Mouse (Mus musculus) G1E-ER4 (cell line): ENCODE data around the gene Srl. TPM values are rescaled to one million over a fixed set of nuclear protein-coding genes. Genes with fewer than 3 reads are reported as not detected.

Source experiments
- GATA1 ChIP-seq: IDR thresholded peaks from one replicate; pipeline ENCODE4 v1.8.0; 2012; ENCODE audit warnings: low read length, inconsistent platforms
- polyA plus RNA-seq: library from polyadenylated mRNA; stranded (reverse); fragments of >175 nt; gene quantifications from 2 replicates; pipeline ENCODE4 v1.2.3, GENCODE M21; 2012

The Srl gene
- polyA plus RNA-seq, 1 experiment: 2.1 TPM

DNA sequence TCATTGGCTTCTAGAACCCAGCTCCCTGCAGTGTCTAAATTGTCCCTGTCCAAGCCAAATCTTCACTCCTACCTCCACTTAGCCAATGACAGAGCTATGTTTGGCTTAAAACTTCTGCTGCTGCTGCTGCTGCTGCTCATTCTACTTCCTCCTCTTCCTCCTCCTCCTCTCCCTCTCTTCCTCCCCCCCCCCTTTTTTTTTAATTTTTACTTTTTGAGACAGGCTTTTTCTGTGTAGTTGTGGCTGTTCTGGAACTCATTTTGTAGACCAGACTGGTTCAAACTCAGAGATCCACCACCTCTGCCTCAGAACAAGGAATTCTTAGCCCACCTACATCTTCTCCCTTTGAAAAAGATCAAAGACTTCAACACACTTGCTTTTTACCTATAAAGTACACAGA, 39.0 kb downstream of the Srl start:
- TF ChIP-seq GATA1: no peak

DNA sequence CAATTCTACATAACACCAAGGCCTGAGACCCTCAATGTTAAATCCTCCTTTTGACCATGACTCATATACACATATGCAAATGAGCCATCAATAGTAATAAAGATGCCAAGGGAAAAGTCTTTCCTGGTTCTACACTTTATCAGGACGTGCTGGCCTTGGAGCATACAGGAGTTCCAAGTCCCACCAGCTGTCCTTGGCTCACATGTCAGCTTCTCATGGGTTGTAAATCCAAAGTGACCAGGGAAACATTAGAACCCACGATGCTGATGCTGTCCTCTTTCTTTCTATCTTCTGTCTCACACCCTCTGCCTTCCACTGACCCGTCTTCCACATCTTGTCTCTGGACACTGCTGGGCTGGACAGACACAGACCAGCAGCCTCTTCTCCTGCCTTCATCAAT, 39.9 kb downstream of the Srl start:
- no peak for TF ChIP-seq GATA1

DNA sequence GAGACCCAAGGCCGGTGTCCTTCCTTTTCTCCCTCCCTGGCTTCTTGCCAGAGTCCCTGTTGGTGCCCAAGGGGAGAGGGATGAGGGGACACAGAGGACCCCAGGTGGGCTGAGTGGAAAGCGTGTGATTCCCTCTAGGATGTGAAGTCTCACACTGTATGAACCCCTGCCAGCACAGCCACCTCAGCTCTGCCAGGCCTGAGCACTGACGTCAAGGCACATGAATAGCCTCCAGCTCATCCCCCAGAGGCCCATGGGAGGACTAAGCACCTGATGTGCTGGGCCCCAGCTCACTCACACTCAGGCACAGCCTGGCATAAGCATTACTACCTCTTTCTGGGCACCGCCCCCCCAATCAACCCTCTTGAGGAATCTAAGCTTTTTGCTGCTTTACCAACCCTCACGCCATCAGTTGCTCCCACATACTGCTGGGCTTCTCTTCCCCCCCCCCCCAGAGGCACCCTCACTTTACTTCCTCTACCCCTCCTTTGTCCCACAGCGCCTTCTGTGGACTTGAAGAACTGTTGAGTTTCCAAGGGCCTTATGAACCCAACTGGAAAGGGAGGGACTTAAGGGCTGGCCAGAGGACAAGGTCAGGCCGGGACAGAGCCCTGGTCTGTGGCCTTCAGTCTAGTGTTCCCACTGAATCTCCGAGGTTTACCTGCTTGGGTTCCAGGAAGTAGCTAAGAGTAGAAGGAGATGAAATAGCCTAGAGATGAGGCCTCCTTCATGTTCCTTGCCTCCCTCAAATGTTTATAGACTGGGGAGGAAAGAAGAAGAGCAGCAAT, 40.8 kb downstream of the Srl start:
- no peak for TF ChIP-seq GATA1

DNA sequence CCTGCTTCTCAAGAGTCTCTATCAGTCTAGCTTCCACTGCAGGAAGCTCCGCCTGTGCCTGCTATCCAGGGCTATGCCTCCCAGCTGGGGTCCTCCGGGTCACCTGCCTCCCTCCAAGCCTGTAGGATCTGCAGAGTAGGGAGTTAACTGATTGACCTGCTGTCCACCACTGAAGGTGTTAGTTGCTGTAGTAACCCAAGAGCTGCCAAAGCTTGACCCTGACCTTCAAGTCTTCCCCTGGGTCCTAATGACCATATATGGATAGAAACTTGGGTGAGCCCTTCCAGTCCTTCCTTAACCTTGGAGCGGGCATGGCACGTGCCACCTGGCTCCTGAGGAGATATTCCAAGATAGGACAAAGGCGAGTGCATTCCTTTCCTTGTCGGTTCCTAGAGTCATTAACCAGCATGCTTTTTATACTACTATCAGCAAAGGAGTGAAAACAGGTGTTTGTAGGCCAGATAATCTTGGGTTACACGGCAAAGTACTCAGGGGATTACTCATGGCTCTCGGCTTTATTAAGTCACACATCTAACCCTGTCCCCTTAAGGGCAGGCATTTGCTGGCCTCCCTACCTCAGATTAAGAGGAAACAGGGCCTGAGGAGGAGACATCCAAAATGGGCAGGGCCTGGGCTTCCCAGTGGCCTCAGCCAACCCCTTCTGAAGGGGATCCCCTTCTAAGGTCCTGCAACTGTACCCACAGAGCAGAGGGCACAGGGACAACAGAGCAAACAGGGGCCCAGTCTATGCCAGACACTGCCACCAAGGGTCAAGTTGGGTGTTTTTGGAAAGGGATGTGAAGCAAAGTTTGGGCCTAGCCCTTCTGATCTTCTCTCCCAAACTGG, 43.6 kb downstream of the Srl start:
- no peak for TF ChIP-seq GATA1

DNA sequence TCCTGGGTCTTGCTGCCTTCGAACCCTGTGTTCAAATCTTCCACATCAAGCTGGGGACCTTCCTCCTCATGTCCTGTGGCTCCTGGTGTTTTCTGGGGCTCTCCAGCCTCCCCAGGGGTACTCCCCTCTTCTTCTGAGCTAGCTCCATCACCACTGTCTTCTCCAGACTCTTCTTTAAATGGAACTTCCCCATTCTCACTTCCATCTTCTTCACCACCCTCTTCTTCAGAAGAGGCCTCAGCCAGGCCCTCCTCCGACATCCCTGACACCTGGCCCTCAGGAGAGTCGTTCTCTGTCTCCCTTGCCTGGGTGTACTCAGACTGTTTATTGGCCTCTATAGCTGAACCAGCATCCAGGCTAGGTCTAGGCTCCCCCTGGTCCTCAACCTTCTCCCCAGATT, 45.1 kb downstream of the Srl start:
- TF ChIP-seq GATA1: no peak

DNA sequence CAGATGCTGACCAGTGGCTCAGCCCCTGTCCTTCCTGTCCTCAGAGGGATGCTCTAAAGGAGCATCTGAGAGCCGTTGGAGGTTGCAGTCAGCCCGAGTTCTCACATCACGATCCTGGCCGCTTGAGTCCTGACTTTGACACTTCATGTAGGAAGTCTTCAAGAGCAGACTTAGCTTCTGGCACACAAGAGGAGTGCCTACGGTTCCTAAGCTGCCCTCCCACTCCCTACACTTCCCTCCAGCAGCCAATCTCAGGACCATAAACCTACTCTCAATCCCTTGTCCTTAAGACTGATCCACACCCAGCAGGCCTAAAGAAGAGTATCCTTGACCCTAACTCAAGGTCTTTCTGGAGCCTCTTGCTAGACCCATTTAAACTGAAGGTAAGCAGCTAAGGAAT, 45.8 kb downstream of the Srl start:
- no peak for TF ChIP-seq GATA1

DNA sequence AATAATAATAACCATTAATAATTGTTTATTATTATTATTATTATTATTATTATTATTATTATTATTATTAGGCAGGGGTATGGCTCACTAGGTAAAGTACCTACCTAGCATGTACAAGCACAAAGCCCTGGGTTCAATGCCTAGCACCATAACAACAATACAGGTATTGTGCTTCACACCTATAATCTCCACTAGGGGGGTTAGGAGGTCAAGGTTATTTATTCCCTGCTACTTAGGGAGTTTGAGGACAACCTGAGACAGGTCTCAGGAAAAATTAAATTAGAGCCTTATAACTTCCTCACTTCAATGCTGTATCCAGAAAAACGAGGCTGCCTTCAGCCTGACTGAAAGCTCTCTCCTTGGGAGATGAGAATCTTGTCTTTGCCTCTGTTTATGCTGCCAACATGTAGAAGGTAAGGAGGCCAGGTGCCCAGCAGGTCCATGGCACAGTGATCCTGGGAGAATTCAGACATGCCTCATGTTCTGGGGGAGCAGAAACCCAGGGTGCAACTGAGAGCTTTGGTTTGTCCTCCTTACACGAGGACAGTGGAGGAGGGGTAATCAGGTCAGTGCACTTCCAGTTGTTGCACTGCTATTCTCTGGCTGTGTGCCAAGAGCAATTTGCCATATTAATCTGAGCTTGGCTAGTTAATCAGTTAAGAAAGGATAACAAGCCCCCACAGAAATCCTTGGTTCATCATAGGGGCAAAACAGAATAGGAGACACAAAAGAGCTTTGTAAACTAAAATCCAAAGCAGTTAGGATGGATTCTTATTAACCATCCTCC, 48.6 kb downstream of the Srl start:
- no peak for TF ChIP-seq GATA1

DNA sequence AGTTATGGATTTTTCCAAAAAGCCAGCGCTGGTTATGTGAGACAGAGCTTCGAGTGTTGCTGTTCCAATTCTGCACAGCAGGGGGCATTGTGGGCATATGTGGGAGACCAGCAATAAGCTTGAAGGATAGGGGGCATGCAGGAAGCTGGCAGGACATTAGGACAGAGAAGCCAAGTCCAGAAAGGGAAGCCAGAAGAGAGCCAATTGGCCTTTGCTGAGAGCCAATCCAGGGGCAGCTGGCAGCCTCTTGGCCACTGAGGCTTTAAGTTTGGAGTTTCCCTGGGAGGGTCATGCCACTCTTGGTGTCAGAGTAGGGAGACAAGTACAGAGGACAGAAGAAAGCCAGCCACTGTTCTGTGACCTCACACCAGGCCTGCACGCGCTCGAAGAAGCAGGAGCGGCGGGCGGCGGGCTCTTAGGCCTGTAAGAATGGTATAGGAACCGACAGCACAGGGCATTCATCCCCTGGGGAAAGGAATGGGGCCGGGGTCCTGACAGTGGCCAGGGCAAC, 52.4 kb downstream of the Srl start:
- no peak for TF ChIP-seq GATA1

DNA sequence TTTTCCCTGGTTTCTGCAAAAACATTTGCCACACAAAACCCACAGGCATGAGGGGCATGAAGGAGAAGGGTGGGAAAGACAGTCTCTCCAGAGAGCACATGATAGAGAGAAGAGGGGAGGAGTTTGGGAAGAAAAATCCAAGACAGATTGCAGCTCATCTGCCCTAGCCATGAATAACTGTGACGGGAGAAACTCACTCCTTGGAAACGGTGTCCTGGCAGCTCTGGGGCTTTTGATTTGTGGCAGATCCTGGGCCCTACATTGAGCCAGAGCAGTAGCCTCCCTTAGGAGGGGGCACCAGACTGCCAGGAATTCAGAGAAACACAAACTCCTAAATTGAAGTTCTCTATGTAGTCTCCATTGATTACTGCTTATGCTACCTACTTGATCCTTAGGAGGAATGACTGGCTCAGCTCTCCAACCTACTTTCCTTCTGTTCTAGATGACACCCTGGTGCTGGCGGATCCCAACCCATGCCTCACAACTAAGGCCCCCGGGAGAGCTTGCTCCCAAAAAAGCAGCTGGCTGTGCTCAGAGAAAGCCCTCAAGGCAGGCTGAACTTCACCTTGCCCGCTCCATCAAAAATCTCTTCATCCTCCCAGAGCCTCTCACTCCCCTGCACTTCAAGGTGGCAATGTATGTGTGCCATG, 60.9 kb downstream of the Srl start:
- no peak for TF ChIP-seq GATA1

DNA sequence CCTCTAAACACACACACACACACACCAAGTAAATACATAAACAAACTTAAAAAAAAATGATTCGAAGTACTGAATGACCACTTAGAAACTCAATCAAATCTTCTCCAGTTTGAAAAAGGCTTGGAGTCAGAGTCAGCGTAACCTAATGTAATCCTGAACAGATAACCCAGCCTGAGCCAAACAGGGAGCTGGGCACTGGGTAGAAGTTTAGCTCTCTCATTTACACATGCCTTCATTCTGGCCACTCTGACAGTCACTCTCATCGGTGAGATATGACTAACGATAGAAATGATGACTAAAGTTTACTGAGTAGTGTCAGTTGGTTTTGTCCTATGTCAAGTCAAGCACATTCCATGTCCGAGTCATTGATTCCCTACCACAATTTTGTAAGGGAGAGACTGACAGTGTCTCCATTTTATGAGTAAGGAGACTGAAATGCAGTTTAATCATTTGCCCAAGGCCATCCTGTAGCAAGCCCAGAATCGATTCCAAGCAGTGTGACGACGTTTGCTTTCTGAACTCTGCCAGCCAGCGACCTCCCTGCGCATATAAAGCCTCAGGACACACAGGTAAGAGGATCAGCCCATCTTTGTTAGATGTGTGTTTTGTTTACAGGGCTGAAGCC, 63.9 kb downstream of the Srl start:
- no peak for TF ChIP-seq GATA1

DNA sequence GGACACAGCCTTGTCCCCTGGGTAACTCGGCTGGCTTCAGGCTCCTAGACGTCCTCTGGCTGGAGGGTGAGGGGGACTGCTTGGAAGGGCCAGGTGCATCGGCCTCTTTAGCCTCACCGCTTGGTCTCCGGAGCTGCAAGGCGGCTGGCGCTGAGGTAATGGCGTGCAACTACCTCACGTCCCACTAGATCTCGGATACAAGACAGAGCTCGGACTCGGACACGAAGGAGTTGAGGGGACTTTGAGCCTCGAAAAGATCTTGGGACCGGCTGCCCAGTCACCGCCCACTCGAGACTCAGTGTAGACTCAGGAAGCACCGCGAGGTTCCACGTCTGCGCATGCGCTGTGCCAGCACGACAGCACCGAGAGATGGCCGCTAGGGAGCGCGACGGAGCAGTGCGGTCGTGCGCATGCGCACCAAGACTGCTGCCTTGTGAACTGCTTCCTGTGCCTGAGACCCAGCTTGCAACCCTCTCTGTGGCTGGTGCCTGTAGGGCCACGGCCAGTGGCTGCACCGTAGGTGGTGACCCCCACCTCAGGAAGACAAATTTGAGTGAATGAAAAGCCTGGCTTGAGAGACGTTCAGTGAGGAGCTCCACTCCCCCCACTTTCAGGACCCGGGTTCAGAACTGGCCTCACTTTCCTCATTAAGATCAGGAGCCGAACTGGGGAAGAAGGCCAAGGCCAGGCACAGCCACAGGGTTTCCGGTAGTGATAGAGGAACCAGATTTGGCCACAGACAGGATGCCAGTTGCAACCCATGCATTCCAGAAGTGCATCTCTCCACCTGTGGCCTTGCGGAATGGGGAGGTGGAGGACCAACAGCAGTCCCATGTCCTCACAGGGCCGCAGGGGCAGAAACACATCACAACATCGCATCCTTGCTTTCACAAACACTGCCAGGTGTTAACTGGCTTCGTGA, 66.5 kb downstream of the Srl start:
- TF ChIP-seq GATA1: no peak

DNA sequence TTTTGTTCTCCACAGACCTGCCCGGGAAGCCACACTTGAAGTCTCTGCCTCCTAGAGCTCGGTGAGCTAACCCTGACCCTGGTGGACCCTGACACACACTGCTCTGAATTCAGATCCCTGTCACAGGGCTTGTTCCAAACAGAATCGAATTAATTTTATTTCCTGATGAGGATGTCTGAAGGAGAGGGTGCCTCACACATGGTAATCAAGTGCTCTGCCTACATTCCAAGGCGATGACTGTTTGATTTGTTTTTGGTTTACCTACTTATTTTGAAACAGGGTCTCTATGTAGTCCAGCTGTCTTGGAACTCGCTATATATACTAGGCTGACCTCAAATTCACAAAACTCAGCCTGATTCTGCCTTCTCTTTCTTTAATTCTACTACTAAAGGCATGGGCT, 68.4 kb downstream of the Srl start:
- no peak for TF ChIP-seq GATA1

DNA sequence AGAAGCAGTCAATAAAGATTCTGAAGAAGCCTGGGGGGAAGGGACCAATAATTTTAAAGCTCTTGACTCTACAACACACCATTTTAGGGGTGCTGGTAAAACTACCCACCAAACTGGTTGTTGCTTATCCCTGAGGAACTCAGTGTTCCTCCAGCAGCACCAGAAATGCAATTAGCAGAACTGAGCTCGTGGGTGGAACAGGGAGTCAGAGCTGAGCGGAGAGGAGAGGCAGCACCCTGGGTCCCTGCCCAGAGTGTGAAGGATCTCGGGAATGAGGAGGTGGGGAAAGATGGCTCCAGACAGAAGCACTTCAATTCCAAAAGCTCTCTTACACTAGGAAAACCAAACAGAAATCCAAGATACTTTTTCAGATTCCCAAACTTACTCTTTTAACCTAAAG, 68.9 kb downstream of the Srl start:
- no peak for TF ChIP-seq GATA1
